Mouse (Mus musculus): ENCODE results near the gene Gm42421.

Gene Gm42421

DNA sequence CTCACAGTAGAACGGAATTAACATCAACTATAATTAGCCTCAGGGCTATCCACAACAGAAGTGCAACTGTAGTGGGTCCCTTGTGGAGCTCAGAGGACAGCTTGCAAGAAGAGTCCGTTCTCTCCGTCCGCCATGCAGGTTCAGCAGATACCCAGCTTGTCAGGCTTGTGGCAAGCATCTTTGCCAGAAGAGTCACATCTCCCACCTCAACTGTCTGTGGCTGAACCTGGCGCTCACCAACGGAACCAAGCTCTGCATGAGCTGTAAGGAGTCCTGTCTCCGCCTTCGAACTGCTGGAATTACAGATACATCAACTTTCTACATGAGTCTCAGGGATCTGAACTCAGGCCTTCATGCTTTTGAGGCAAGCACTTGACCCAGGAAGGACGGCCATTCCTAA lies 8.2 kb downstream of the Gm42421 start:
- DNase-seq, result no peak

DNA sequence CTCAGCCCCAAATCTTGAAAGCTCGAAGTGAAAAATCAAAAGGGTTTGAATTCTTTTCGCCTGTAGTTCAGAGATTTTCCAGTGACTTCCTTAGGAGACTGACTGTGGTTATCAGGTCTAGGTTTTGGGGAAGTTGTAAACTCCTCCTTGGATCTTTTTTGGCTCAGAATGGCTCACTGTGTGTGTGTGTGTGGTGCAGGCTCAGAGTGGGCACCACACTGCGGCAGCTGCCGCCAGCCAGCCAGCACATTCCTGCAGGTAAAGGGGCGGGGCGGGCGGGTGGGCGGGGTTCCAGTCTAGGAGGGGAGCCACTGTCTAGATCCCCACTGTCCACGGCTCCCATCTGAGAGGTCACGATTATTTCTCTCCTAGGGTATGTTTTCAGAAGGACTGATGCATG lies 13.6 kb downstream of the Gm42421 start:
- no peak for DNase-seq

DNA sequence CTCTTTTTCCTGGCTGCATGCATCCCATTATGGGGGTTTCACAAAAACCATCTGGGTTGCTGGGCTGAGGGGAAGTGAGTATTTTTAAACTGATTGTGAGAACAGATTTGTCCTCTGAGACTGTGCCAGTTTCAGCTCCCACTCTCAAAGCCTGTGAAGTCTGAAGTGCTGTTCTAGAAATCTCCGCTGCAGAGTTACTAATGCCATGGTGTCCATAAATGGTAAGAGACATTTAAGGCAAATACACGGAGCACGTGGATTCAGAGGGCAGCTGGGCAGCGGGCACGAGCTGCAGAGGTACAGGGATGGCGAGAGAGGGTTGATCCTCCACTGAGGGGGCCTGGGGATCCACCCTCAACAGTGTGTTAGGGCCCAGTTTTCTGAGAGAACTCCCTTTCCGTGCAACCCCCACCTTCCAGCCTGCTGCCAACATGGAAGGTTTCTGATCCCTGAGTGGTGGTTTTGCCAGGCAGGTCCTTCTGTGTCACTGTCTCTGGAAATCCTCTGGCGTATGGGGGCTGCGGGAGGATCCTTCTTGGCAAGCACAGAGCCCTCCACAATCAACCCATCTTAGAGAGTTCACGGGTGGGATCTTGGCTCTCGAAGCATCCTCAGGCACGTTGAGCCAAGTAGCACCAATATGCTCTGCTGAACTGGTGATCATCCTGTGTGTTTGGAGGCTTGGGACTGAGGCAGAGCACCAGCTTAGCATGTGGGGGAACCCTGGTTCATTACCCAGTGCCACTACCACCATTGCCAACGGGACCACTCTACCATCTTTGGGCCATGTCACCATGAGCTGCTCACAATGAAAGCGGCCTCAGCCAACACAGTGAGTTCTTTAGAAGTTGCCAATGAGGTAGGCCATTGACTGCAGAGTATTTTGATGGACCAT lies 15.5 kb downstream of the Gm42421 start:
- peak; percentile 20 to 27 for DNase-seq

DNA sequence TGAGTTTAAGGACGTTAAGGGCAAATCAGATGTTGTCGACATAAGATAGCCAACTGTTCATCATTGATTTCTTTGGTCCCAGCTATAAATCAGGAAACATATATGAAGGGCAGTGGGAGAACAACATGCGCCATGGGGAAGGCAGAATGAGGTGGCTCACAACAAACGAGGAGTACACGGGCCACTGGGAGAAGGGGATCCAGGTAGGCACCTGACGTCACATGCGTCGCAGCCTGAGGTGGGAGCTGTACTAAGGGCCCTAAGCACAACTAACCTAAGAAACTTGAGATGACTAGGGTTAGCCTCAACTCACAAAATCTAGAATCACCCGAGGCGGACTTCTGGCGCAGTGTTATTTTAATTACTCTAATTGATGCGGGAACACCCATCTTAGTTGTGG lies 20.4 kb downstream of the Gm42421 start:
- no peak for DNase-seq

DNA sequence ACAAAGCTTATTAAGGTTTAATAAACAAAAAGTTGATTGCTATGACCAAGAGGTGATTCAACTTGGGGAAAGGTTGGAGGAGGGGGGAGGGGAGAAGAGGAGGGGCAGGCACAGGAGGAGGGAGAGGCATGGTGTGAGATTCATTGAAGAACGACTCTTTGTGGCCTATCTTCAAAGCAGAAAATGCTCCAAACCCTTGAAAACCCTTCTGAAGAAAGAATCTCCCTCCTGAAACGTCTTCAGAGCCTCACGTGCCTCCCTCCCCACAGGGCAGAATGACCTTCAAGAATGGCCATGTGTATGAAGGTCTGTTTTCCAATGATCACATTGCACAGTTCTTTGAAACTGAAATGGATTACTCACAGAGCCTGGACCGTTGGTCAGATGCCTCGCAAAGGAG lies 22.0 kb downstream of the Gm42421 start:
- no peak for DNase-seq

DNA sequence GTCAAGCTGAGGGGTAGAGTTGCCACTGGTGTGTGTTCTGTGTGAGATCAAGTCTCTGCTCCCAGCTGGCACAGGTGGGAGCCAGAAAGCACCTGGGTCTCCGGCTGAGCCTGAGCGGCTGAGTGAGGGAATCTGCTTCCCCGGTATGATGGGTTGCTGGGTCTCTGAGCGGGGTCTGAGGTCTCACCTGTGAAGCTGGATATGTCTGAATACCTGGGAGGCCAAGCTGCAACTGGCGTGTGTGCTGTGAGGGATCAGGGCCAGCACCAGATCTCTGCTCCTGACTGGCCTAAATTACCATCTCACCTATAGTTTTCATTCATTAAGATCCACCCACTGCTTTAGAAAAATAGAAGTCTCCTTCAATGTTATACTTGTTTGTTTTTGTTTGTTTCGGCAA lies 29.1 kb downstream of the Gm42421 start:
- DNase-seq, result no peak

DNA sequence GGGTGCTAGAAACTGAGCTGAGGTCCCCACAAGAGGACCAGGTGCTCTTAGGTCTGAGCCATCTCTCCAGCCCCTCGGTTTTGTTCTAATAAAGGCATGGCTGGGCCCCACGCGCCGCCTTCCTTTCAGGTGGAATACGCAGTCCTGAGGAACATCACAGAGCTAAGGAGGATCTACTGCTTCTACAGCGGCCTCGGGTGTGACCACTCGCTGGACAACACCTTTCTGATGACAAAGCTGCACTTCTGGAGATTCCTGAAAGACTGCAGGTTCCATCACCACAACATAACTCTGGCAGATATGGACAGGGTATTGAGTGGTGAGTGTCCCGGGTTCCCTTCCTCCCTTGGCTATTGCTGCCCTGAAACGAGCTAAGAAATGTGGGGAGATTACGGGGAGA lies 31.6 kb downstream of the Gm42421 start:
- DNase-seq, result no peak

DNA sequence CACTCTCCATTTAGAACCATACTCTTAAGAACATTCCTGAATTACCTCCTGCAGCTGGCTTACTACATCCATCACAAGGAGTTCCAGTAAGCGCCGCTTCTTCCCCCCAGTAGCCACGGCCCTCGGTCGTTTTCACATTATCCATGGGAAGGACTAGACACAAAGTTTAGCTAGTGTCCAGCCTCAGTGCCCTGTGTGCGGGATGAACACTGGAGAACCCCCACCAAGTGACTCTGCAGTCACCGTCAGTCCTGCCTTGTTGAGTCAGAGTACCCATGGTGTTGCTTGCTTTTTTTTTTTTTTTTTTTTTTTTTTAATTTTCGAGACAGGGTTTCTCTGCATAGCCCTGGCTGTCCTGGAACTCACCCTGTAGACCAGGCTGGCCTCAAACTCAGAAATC lies 33.2 kb downstream of the Gm42421 start:
- DNase-seq, result no peak

DNA sequence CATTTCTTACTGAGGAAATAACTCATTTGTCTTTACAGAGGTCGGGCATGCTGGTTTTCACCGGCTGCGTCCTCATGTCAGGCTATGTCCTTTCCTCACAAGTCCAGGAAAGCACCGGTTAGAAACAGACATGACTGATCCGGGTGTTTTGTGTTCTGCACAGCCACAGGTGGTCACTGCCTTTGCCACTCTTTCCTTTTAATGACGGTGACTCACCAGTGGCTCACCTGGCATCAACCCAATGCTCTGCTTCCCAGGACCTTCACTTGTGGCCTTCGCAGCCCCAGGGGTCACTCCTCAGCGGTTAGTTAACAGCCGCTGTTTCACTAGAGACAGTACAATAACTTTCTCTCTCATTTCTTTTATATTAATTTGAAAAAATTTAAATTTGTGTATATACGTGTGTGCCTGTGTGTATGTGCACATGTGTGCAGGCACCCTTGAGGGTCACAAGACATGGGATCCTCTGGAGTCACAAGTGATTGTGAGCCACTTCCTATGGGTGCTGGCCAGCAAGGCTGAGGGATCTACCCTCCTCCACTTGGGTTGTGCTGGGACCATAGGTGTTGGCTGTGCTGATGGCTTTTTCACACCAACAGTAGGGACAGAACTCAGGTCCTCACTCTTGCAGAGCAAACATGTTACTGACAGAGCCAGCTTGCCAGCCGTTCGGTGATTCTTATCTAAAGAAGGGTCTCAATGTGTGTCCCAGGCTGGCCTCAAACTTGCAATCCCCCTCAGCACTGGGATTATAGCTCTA lies 37.8 kb downstream of the Gm42421 start:
- DNase-seq, result no peak

DNA sequence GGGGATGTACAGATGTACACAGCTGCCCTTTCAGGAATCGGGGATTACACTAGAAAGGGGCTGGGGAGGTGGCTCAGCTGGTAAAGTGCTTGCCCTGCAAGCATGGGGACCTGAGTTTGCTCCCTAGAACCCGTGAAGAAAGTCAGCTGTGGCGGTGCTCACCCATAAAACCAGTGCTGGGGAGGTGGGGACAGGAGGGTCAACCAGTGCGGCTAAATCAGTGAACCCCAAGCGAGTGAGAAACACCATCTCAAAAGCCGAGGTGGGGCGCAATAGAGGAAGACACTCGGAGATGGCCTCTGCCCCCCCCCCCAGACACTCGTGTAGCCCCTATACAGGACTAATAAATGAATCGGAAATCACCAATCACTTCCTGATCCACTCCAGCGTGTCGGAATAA lies 38.7 kb downstream of the Gm42421 start:
- DNase-seq, result no peak

DNA sequence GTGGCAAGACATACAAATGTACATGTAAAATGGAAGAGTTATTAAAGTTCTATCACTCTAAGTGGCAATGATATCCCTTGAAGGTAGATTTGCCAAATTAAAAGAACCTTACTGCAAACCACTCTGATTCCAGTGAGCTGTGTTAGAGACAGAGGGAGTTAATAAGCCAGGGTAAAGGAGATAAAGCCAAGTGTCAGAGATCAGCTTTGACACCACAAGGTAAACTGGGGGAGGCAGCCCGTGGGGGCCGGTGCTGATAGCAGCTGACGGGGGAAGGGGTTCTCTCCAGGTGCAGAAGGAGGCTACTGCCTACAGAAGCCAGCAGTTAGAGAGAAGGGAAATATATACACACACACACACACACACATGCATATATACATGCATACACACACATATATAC lies 44.7 kb downstream of the Gm42421 start:
- no peak for DNase-seq

DNA sequence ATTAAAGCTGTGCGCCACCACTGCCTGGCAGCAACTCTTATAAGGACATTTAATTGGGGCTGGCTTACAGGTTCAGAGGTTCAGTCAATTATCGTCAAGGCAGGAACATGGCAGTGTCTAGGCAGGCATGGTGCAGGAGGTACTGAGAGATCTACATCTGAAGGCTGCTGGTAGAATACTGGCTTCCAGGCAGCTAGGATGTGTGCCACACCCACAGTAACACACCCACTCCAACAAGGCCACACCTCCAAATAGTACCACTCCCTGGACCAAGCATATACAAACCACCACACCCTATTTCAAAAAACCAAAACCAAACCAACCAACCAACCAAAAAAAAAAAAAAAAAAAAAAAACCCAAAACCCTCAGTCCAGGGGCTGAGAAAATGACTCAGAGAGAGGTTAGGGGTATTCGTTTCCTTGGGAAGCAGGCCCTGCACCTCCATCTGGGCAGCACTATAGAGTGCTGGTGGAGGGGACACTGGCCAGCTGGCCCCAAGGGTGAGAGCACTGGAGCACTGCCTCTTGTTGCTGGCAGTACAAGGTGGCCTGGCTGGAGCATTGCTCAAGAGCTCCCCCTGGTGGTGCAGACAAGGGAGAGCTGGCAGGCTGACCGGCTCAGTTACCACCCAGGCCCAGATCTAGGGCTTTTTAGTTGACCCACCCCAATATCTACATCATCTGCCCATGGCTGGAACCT lies 47.1 kb downstream of the Gm42421 start:
- DNase-seq, result peak; percentile 82 to 84

DNA sequence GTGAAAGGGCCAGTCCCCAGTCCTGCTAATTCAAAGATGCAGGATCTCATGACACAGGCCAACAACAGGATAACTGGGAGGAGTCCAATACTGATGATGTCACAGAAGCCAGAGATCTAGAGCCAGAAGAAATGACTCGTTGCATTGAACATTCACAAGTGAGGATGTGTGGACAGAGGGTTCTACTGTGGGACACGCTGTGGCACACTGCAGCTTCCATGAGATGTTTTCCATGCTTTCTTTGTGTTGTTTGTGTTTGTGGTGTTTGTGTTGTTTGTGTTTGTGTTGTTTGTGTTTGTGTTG lies 47.6 kb downstream of the Gm42421 start:
- no peak for DNase-seq

DNA sequence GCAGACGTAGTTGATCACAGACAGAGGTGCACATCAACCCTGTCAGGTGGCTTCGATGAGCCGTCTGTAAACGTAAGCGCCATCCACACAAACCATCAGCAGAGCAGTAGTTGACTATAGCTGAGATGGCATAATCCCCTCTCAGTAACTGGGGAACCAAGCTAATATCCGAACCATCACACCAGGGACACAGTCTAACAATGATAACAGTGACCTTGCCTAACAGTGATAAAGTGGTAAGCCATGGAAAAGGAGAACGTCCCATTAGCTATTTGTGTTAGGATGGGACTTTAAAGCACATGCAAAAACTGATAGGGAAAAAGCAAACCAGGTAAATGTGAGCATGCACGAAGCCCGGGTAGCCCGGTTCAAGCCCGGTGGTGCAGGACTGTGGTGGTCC lies 48.3 kb downstream of the Gm42421 start:
- no peak for DNase-seq

DNA sequence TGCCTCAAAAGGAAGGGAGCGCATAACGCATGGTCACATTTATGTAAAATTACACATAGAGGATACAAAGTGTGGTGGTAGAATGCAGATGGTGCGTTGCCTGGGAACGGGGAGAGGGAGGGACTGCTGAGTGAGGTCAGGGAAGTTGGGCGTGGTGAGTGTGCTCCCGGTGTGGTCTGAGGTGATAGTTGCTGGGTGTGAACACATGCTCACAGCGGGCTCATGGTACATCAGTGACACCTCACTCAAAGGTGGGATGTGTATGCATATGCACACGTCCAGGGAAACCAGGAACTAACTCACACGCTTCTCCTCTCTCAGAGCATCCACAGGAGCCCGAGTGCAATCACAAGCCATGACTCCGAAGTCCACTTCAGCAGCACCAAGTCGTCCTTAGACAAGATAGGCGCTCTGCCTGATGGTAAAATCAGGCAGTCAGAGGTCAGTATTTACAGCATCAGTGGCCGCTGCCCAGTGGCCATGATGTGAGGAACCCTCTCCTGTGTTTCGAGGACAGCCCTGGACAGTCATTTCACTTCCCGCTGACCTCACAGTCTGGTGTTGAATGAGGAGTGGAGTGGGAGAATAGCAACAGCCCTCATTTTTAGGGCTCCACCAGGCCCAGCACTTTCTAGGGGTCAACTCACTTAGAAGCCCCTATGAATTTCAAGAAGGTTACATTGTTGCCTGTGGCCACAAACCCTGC lies 48.9 kb downstream of the Gm42421 start:
- DNase-seq, result no peak

DNA sequence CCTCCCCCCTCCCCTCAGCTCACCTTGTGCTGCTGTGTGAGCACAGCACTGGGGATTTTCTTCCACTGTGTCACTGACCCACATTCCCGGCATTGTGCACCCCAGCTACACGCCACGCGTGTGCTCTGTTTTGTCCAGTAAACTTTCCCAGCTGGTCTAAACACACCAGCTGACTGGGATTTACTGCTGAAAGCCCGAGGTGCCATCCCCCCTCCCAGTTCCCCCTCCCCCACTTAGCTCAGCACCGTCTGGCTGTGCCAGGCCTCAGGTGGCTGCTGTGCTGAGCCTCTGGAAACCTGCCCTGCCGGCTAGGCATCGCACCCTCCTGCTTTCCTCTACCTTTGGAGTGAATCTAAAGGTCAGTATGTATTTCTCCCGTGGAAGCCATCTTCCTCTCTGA lies 52.9 kb downstream of the Gm42421 start:
- peak; percentile 44 for DNase-seq

DNA sequence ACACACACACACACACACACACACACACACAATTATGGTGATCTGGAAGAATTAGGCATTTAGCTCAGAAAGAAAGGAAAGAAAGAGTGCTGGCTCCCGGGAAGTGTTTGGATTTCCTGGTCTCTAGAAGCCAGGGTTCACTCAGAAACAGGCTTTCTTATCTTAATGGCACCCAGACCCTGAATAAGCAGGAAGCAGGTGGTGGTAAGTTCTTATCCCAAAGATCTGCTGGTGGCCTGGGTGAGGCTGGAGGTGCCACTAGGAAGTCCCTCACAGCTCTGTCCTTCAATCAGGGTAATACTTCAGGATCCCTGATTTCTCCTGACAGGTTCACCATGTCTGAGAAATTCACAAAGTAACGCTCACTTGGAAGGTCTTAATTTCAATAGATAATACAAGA lies 54.4 kb downstream of the Gm42421 start:
- no peak for DNase-seq

DNA sequence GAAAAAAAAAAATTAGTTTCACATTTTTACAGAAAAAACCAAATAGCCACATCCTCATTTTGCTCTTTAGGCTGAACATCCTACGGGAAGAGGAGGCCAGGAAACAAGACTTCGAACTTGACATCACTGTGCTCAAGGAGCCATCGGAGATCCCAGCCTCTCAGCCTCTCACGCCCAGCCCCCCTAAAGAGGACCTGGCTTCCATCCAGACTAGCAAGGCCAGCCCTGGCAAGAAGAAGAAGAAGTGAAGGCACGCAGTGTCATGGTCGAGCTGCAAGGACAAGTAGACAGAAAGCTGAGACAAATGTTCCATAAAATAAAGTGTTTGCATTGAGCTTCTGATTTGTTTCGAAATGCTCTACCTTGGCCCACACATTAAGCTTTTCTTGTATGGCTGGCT lies 57.4 kb downstream of the Gm42421 start:
- DNase-seq, result peak; percentile 26 to 51
